Mouse (Mus musculus) lung, postnatal 14 days (tissue): ENCODE measurements around the gene Olfr869.

ENCODE experiments used
- DNase-seq: peaks from one replicate; pipeline ENCODE4 v3.0.0; 2021

Gene Olfr869

DNA sequence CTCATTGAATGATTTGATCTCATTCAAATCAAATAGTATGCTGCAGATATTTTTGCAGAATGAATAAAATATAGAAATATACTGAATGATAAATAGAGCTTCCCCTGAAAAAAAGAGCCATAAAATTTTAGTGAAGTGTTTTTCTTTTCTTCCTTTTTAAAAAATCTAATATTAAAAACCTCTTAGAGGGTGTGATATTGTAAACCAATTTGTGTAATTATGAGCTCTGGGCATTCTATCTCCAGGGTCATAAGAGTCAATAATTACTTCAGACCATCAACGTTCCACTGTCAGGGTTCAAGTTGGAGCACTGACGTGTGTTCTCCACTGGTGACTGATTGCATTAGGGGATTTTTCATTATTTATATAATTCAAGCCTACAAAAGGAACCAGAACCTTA lies at the start of gene Olfr869:
Gene Olfr869, plus strand, starts transcription at position 301 of the 400 bp plus-strand sequence.
- no peak for DNase-seq

GRCm38 (mm10) chr9:20098326-20098725 lies 30.5 kb upstream of the Olfr869 start, which contains the start of gene Olfr868:
TSS of gene Olfr868 (plus strand) at chr9:20098626.
- DNase-seq, result no peak

DNA sequence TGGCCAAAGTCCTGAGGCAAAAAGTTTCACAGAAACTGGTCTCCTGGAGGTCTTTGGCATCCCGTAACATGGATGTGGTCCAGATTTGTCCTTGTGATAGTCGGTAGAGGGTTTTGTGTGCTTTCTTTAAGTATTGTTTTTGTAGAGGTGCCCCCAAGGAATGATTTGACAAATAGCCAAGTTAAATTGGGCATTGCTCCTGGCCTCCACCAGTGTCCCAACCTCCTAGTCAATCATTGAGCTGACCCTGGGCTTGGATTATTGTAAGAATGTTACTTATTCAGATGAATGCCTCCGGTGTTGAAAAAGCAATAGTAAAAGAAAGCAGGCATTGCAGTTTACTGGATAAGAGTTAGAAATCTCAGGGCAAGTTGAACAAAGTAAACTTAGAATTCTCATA lies 20.9 kb downstream of the Olfr869 start:
- no peak for DNase-seq

DNA sequence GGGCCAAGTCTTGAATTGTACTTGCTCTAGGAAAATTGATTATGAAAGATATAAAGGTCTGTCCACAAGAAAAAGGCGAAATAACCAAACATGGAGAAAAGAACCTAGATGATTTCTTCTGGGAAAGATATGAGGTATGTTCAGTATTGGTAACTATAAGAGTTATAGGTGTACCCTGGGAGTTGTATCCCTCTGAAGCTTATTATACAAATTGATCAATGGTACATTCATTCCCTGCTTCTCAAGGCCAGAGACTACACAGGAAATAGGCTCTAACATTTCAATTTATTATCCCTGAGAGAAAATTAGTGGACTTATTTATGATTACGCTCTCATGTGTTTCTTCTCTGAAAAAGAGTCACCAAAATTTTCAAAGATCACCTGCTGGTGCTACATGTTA lies 45.1 kb downstream of the Olfr869 start, which contains the start of gene Olfr870:
Gene Olfr870, minus strand, starts transcription at position 101 of the 400 bp plus-strand sequence.
- no peak for DNase-seq

DNA sequence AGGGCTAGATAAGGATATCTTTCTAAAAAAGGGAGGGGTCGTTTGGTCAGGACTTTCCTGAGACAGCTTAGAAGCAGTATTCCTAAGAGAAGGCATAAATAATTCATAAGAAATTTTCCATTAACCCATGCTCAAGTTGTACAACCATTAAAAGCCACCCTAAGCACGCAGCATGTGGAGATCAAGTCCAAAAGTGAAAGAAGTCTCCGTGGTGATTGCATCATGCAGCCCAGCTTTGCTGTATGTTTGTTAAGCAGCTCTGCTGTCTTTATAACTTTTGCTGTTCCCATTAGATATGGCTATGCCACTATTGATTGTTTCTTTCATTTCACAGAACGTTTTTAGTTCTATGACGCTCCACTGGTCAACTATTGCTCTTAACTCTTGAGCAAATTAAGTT lies 50.7 kb downstream of the Olfr869 start:
- no peak for DNase-seq
